Mouse (Mus musculus) stomach, postnatal 0 days (tissue): ENCODE data around the gene Pitpnm1.

Experiments
- CTCF ChIP-seq: IDR thresholded peaks from 2 replicates; pipeline ENCODE4 v1.5.1; 2016; ENCODE audit warnings: antibody characterized with exemption, low read depth, mild to moderate bottlenecking, moderate library complexity
- EP300 ChIP-seq: optimal IDR thresholded peaks from 2 replicates; pipeline ENCODE3; 2016; ENCODE audit warnings: antibody characterized with exemption

DNA sequence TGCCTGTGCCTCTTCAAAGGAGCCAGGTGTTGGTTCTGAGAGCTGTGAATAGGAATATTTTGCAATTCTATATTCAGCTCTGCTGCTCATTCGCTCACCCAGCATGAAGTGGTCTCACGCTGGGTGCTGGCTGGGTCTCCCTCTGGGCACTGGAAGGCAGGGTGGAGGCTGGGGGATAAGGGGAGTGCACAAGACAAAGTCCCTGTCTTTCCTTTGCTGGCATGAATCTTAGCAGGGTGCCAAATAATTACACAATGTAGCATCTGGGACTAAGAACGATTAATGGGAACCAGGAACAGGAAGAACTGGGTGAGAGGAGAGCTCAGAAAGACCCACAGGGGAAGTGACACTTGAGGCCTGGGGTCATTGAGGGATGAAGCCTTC, 47.2 kb downstream of the Pitpnm1 start:
- no peak for TF ChIP-seq CTCF
- no peak for TF ChIP-seq EP300
